Mouse (Mus musculus) layer of hippocampus, postnatal 10 days (tissue): ENCODE data around the gene Vasn. TPM values are rescaled to one million over a fixed set of nuclear protein-coding genes. Genes with fewer than 3 reads are reported as not detected.

ENCODE experiments used
- DNase-seq, 2 experiments: peaks; one replicate each; pipeline ENCODE4 v3.0.0; 2021; ENCODE audit warnings: low spot score in 2 of 2
- total RNA-seq, 2 experiments: library from RNA; stranded (reverse); gene quantifications; 2 replicates each; pipeline ENCODE4 v1.2.3; 2021

Vasn gene
- total RNA-seq, 2 experiments from 2014 or later: 5.1 to 5.7 TPM

- DNase-seq: peak; percentile 52 to 58
Measured at GRCm38 (mm10) chr16:4606431-4607084, 33.2 kb upstream of the Vasn start.

GRCm38 (mm10) chr16:4607818-4608531 lies 31.8 kb upstream of the Vasn start:
- peak; percentile 75 to 84 for DNase-seq

- DNase-seq: no peak
Measured at GRCm38 (mm10) chr16:4608532-4609059, 31.1 kb upstream of the Vasn start.

- no peak for DNase-seq
Measured at GRCm38 (mm10) chr16:4611193-4611592, 28.5 kb upstream of the Vasn start.

GRCm38 (mm10) chr16:4611676-4612075 lies 28.1 kb upstream of the Vasn start:
- DNase-seq: no peak

GRCm38 (mm10) chr16:4613736-4614135 lies 26.0 kb upstream of the Vasn start:
- no peak for DNase-seq

GRCm38 (mm10) chr16:4614639-4615038 lies 25.1 kb upstream of the Vasn start:
- DNase-seq: no peak

- DNase-seq: no peak
Measured at GRCm38 (mm10) chr16:4615297-4615696, 24.4 kb upstream of the Vasn start.

- DNase-seq: no peak
Measured at GRCm38 (mm10) chr16:4616829-4617228, 22.9 kb upstream of the Vasn start.

GRCm38 (mm10) chr16:4624074-4624473 lies 15.7 kb upstream of the Vasn start:
- DNase-seq: no peak

GRCm38 (mm10) chr16:4624481-4625110 lies 15.1 kb upstream of the Vasn start, which contains the start of gene Pam16:
Gene Pam16, minus strand, starts transcription at chr16:4624988.
- DNase-seq: peak; percentile 90 to 93

GRCm38 (mm10) chr16:4627105-4627504 lies 12.6 kb upstream of the Vasn start:
- DNase-seq: no peak

GRCm38 (mm10) chr16:4628898-4629419 lies 10.8 kb upstream of the Vasn start:
- DNase-seq: no peak

GRCm38 (mm10) chr16:4629950-4630349 lies 9.8 kb upstream of the Vasn start:
- peak; percentile 82 to 84 for DNase-seq

- no peak for DNase-seq
Measured at GRCm38 (mm10) chr16:4632050-4632449, 7.7 kb upstream of the Vasn start.

- DNase-seq: no peak
Measured at GRCm38 (mm10) chr16:4633661-4634060, 6.1 kb upstream of the Vasn start.

- no peak for DNase-seq
Measured at GRCm38 (mm10) chr16:4634681-4635080, 5.1 kb upstream of the Vasn start.

GRCm38 (mm10) chr16:4635760-4636159 lies 4.0 kb upstream of the Vasn start:
- no peak for DNase-seq

GRCm38 (mm10) chr16:4638891-4639390 lies 800 bp upstream of the Vasn start:
- DNase-seq: no peak

GRCm38 (mm10) chr16:4640267-4641005 lies 695 bp downstream of the Vasn start:
- no peak for DNase-seq
